Mouse (Mus musculus) hindbrain, embryonic 11.5 days (tissue): ENCODE measurements at regions not wholly inside any gene's neighbourhood (a gene's known extent, or its start where the extent isn't known, plus 50 kb on each side); places are given as distances from the start of the nearest gene placed in this dataset.

ENCODE experiments used
- ATAC-seq: fragments of 200-750 bp; cut with Nextera tagmentation; 2 replicates; pipeline ENCODE4 v1.8.0; 2017; ENCODE audit warnings: mild to moderate bottlenecking, moderate TSS enrichment, moderate library complexity; ENCODE audit not compliant: low FRiP score
- DNase-seq: peaks from one replicate; pipeline ENCODE4 v3.0.0-alpha.2; 2015; ENCODE audit warnings: low spot score
- H3K27ac ChIP-seq: fragments of 300-500 bp; sonication (generic); 2 replicates; pipeline ENCODE4 v1.5.1; 2014; ENCODE audit warnings: mild to moderate bottlenecking, low read depth, low read length
- H3K27me3 ChIP-seq: fragments of 300-500 bp; sonication (generic); 2 replicates; pipeline ENCODE4 v1.6.1; 2014; ENCODE audit warnings: mild to moderate bottlenecking, low read length, moderate library complexity, mixed read lengths; ENCODE audit not compliant: control insufficient read depth, insufficient read depth
- H3K36me3 ChIP-seq: fragments of 300-500 bp; sonication (generic); 2 replicates; pipeline ENCODE4 v1.6.1; 2014; ENCODE audit warnings: mild to moderate bottlenecking, low read length, moderate library complexity, mixed read lengths; ENCODE audit not compliant: control insufficient read depth, insufficient read depth
- H3K4me1 ChIP-seq: fragments of 300-500 bp; sonication (generic); replicated peaks from 2 replicates; pipeline ENCODE4 v1.6.1; 2014; ENCODE audit warnings: low read length, mixed read lengths; ENCODE audit not compliant: control insufficient read depth, insufficient read depth
- H3K4me2 ChIP-seq: fragments of 300-500 bp; sonication (generic); replicated peaks from 2 replicates; pipeline ENCODE4 v1.6.1; 2014; ENCODE audit warnings: mild to moderate bottlenecking, low read depth, low read length
- H3K4me3 ChIP-seq: fragments of 300-500 bp; sonication (generic); 2 replicates; pipeline ENCODE4 v1.5.1; 2014; ENCODE audit warnings: low read depth, low read length
- H3K9ac ChIP-seq: fragments of 300-500 bp; sonication (generic); 2 replicates; pipeline ENCODE4 v1.6.1; 2014; ENCODE audit warnings: low read depth, low read length
- H3K9me3 ChIP-seq: fragments of 300-500 bp; sonication (generic); 2 replicates; pipeline ENCODE4 v1.6.1; 2016; ENCODE audit warnings: low read length; ENCODE audit not compliant: control insufficient read depth
- WGBS: fragments of 180-500 bp; shearing (Covaris S2); extraction: QIAGEN DNeasy Blood & Tissue Kit; methylation state at CpG from one replicate; pipeline ENCODE4 v1.1.7; 2014; 5-methylcytosine and 5-hydroxymethylcytosine counted together

DNA sequence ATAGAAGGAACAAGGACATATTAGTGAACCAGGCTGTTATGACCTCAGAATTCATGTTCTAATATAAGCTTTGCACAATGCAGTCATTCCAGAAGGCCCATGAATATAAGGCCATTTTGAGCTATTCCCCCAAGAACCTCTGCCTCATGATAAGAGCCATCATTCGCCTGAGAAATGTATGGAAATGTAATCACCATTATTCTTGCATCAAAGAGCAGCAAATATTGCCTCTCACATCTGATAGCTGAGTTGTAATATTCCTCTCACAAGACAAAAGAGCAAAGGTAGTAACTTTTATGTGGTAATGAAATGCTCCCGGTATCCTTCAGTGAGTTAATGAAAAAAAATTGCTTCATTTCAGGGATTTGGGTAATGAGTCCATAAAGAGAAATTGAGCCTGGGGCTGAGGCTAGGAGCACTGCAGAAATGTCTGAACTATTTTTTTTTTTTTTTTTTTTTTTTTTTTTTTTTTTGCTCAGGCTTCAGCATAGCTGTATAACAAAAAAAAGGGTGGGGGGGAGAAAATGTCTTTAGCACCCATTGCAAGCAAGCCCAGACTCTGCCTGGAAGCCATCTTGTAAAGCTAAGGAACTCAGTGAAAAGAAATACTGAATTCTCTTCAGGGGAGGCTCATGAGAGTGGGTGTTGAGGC is 210.4 kb upstream of the Atp2b1 start:
- no peak overlapping the region for H3K4me2 ChIP-seq
- WGBS = 86% methylated on average over 2 of the region's 2 CpGs
- no peak overlapping the region for H3K9ac ChIP-seq
- no peak overlapping the region for H3K27ac ChIP-seq
- ATAC-seq = no peak
- H3K4me3 ChIP-seq = no peak overlapping the region
- DNase-seq = no peak
- no peaks in the 10 kb centered on the region for H3K9me3 ChIP-seq
- H3K4me1 ChIP-seq = no peaks in the 10 kb centered on the region
- H3K27me3 ChIP-seq = no peaks in the 10 kb centered on the region
- no peaks in the 10 kb centered on the region for H3K36me3 ChIP-seq

DNA sequence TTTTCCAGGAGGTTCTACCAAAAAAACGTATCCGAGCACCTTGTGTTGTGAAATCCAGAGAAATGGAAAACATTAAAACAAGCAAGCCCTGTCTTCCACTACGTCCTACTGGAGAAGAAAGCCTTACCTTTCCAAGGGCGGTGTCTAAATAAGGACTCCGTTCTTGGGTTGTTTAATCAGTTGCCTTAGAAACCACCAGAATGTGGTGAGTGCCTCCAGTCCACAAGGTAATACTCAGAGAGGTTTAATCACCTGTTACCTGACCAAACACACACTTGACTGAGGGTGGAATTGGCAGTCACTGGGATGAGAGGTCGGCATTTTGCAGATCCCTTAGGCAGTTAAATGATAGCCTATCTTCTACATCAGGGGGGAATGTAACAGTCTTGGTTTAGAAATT is 209.6 kb upstream of the Atp2b1 start:
- Histone ChIP-seq H3K9me3 (no peaks in the 10 kb centered on the region), H3K36me3 (no peaks in the 10 kb centered on the region), H3K27ac (no peak overlapping the region), H3K4me3 (no peak overlapping the region), H3K4me1 (no peaks in the 10 kb centered on the region), H3K9ac (no peak overlapping the region), H3K27me3 (no peaks in the 10 kb centered on the region), H3K4me2 (no peak overlapping the region)
- DNase-seq (no peak), ATAC-seq (no peak)
- WGBS = 91% methylated on average over 6 of the region's 6 CpGs

DNA sequence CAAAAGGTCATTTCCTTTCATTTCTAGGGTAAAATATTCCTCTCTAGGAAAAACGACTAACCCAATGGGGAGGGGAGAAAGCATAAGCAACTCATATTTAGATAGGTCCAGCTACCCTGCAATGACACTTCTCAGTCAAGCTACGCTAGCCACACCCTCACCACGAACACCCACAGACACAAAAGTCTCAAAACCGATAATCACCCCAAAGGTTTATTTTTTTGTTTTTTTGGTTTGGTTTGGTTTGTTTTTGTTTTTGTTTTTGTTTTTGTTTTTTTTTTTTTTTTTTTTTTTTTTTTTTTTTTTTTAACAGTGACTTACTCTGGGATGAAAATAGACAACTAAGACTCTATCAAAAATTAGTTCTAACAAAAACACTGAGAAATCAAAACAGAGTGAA is 196.3 kb upstream of the Atp2b1 start:
- WGBS = 88% methylated on average over 4 of the region's 4 CpGs
- Histone ChIP-seq H3K36me3 (no peaks in the 10 kb centered on the region), H3K4me3 (no peak overlapping the region), H3K4me1 (no peaks in the 10 kb centered on the region), H3K4me2 (no peak overlapping the region), H3K9me3 (no peaks in the 10 kb centered on the region), H3K9ac (no peak overlapping the region), H3K27me3 (no peaks in the 10 kb centered on the region), H3K27ac (no peak overlapping the region)
- no peak for ATAC-seq
- DNase-seq = no peak

DNA sequence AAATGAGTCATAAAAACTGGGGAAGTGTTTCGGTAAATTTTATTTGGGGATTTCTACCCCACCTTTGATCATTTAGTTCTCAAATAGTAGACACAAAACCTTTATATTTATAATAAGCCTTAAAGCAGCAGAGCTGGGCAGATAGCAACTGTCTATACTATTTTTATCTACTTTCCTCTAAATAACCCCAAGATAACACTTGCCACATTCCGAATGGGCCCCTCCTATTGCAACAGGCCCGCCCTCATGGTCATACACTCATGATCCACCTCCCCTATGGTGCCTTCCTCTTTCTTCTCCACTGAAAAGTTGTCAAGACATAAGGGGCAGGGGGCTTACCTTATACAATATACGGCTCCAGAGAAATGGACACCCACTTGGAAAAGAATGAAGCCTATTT is 195.5 kb upstream of the Atp2b1 start:
- 91% methylated on average over 4 of the region's 4 CpGs for WGBS
- Histone ChIP-seq H3K4me1 (no peaks in the 10 kb centered on the region), H3K4me2 (no peak overlapping the region), H3K4me3 (no peak overlapping the region), H3K9me3 (no peaks in the 10 kb centered on the region), H3K9ac (no peak overlapping the region), H3K27me3 (no peaks in the 10 kb centered on the region), H3K27ac (no peak overlapping the region), H3K36me3 (no peaks in the 10 kb centered on the region)
- DNase-seq = no peak
- ATAC-seq = no peak

DNA sequence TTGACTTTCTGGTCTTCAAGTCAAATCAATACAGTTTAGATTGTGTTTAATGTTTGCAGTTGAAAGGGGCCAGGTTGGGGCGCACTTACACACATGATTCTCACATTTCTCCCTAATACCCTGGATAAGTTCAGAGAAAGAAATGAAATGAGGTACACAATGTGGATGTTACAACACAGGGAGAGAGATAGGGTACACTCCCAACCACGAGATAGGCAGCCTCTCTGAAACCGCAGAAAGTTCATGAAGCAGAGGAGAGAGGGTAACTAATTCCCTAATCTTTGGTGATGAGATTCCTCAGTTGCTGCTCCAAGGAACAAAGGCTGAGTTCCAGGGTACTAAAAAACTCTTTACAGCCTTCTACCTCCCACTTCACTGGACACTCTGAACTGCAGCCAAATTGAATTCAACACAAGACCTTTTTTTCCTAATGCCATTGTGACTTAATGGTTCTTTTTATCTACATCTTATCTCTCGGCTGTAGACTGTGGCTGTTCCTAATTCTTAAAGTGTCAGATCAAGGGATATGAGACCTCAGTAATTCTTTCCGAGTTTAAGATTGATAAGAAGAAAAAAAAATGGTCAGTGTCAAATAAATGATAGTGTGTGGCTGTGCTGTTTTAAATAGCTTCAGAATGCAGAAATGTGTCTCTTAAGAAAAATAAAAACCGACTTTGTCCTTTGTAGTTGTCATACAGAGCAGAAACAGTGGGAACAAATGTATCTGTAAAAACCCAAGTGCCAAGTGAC is 193.8 kb upstream of the Atp2b1 start:
- no peak overlapping the region for H3K9ac ChIP-seq
- no peaks in the 10 kb centered on the region for H3K9me3 ChIP-seq
- H3K36me3 ChIP-seq = no peaks in the 10 kb centered on the region
- H3K4me3 ChIP-seq = no peak overlapping the region
- WGBS = 67% methylated on average over 6 of the region's 6 CpGs
- no peaks in the 10 kb centered on the region for H3K27me3 ChIP-seq
- H3K27ac ChIP-seq = no peak overlapping the region
- no peaks in the 10 kb centered on the region for H3K4me1 ChIP-seq
- H3K4me2 ChIP-seq = no peak overlapping the region
- DNase-seq (no peak), ATAC-seq (no peak)

DNA sequence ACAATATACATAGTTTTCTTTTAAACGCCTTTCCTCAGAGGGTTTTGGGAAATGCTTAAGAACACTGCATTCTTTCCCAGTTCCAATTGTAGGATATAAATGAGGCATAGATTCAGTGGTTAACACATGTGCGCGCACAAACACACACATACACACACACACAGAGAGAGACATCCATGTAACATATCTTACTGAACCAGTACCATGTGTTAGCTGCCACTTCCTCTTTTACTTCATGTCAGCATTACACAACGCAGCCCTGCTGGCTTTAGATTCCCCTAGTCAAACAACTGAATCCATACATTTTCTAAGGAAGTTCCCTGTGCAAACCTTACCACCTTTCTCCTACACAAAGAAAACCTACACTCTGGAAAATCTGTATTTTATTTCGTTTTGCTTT is 189.1 kb upstream of the Atp2b1 start:
- WGBS = 92% methylated on average over 5 of the region's 5 CpGs
- no peaks in the 10 kb centered on the region for H3K27me3 ChIP-seq
- H3K9me3 ChIP-seq = no peaks in the 10 kb centered on the region
- no peak overlapping the region for H3K27ac ChIP-seq
- no peaks in the 10 kb centered on the region for H3K36me3 ChIP-seq
- no peak overlapping the region for H3K4me2 ChIP-seq
- no peak overlapping the region for H3K9ac ChIP-seq
- DNase-seq (no peak), ATAC-seq (no peak)
- no peak overlapping the region for H3K4me3 ChIP-seq
- no peaks in the 10 kb centered on the region for H3K4me1 ChIP-seq

DNA sequence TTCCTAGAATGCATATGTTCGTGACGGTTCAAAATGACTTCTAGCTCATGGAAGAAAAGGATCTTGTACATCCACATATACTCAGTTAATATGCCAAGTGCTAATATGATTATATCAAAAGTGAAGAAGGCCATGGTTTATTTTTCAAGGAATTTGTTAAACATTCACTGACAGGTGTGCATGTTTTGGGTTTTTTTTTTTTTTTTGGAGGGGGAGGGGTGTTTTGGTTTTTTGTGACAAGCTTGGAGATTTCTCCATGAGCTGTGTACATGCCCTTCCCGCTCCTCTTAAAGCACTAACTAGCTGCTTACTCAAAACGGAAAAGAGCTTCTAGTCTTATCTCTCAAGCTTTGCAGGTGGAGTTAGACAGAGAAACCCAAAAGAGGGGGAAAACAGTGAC is 187.1 kb upstream of the Atp2b1 start:
- Histone ChIP-seq H3K36me3 (no peaks in the 10 kb centered on the region), H3K4me1 (no peaks in the 10 kb centered on the region), H3K4me2 (no peak overlapping the region), H3K9me3 (no peaks in the 10 kb centered on the region), H3K4me3 (no peak overlapping the region), H3K27me3 (no peaks in the 10 kb centered on the region), H3K27ac (no peak overlapping the region), H3K9ac (no peak overlapping the region)
- no peak for DNase-seq
- WGBS = 97% methylated on average over 4 of the region's 4 CpGs
- ATAC-seq = no peak

DNA sequence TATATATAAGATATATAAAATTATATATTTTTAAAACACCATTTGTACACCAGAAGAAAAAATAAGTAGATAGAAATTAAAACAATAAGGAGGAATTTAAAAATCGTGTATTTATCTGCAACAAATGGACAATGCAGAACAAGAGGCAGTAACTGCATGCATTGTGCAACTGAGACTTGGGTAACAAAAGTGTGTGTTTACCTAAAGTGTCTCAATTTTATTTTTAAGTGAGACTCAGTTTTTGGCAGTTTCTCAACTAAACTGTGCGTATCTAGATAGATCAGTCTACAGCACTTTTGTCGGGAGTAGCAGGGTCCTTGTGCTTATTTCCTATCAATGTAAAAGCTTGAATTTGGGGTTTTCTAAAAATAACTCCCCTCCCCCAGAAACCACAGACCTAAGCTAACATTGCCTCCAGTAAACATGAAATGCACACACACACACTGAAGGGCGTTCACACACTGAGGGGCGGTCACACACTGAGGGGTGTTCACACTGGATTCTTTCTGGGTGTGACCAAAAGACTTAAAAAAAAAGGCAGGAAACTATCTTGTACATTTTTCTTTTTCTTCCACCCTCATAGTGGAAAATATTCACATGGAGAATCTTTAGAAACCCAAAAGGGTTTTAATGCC is 185.7 kb upstream of the Atp2b1 start:
- no peak overlapping the region for H3K9ac ChIP-seq
- H3K27me3 ChIP-seq = no peaks in the 10 kb centered on the region
- H3K27ac ChIP-seq = no peak overlapping the region
- H3K9me3 ChIP-seq = no peaks in the 10 kb centered on the region
- no peak for DNase-seq
- H3K4me1 ChIP-seq = no peaks in the 10 kb centered on the region
- H3K4me2 ChIP-seq = no peak overlapping the region
- H3K36me3 ChIP-seq = no peaks in the 10 kb centered on the region
- ATAC-seq = no peak
- no peak overlapping the region for H3K4me3 ChIP-seq
- 91% methylated on average over 5 of the region's 5 CpGs for WGBS
